Mouse (Mus musculus): ENCODE data around the gene Zfp212. TPM values are rescaled to one million over a fixed set of nuclear protein-coding genes. Genes with fewer than 3 reads are reported as not detected.

The Zfp212 gene
- polyA plus RNA-seq, 1 experiment from 2014 or later = 9.1 TPM

GRCm38 (mm10) chr6:47903587-47903986 lies 16.7 kb upstream of the Zfp212 start:
- H3K4me2 ChIP-seq = no peak overlapping the region
- H3K4me1 ChIP-seq (replicated peaks) = no peaks in the 10 kb centered on the region
- H3K4me3 ChIP-seq = no peak overlapping the region
- no peak overlapping the region for H3K27ac ChIP-seq (ENCODE audit: poor library complexity, severe bottlenecking)
- H3K9ac ChIP-seq = no peak overlapping the region
- 79% methylated on average over 4 of the region's 4 CpGs for WGBS
- H3K27me3 ChIP-seq (replicated peaks) = peaks cover 37% of the 10 kb centered on the region
- H3K9me3 ChIP-seq (replicated peaks) = peaks cover 19% of the 10 kb centered on the region
- H3K36me3 ChIP-seq = peaks cover 83% of the 10 kb centered on the region
- ATAC-seq (ENCODE audit: insufficient number of reproducible peaks, low FRiP score) = no peak

GRCm38 (mm10) chr6:47904361-47904760 lies 15.9 kb upstream of the Zfp212 start:
- peaks cover 19% of the 10 kb centered on the region for H3K9me3 ChIP-seq (replicated peaks)
- H3K36me3 ChIP-seq = peaks cover 77% of the 10 kb centered on the region
- WGBS = 35% methylated on average over 19 of the region's 19 CpGs
- no peak overlapping the region for H3K9ac ChIP-seq
- H3K4me1 ChIP-seq (replicated peaks) = no peaks in the 10 kb centered on the region
- ATAC-seq (ENCODE audit: insufficient number of reproducible peaks, low FRiP score) = no peak
- peak overlapping the region; percentile 26 for H3K4me3 ChIP-seq
- peak overlapping the region; percentile 44 for H3K4me2 ChIP-seq
- H3K27me3 ChIP-seq (replicated peaks) = peaks cover 37% of the 10 kb centered on the region
- no peak overlapping the region for H3K27ac ChIP-seq (ENCODE audit: poor library complexity, severe bottlenecking)

DNA sequence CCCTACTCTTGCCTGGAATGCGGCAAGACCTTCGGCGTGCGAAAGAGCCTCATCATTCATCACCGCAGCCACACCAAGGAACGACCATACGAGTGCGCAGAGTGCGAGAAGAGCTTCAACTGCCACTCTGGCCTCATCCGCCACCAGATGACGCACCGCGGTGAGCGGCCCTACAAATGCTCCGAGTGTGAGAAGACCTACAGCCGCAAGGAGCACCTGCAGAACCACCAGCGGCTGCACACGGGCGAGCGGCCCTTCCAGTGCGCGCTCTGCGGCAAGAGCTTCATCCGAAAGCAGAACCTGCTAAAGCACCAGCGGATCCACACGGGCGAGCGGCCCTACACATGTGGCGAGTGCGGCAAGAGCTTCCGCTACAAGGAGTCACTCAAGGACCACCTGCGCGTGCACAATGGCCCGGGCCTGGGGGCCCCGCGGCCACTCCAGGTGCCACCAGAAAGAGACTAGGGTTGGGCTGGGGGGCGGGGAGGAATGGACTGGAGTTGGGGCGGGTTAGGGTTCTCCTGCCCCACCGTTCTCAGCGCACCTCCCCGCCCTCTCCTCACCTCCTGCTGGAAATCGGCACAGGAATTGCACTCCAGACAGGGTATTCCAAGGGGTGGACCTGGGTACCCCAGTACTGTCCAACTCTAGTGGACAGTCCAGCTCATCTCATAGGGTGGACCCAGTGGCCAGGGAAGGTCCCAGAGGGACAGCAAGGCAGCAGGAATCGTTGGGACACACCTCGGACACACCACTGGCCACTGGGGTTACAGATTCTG lies 15.2 kb upstream of the Zfp212 start:
- H3K4me3 ChIP-seq = peak overlapping the region; percentile 26
- WGBS = 63% methylated on average over 44 of the region's 44 CpGs
- no peak for ATAC-seq (ENCODE audit: insufficient number of reproducible peaks, low FRiP score)

GRCm38 (mm10) chr6:47906326-47906725 lies 13.9 kb upstream of the Zfp212 start:
- Histone ChIP-seq H3K9ac (no peak overlapping the region), H3K9me3 (replicated peaks) (peaks cover 19% of the 10 kb centered on the region), H3K4me2 (no peak overlapping the region), H3K36me3 (peaks cover 59% of the 10 kb centered on the region), H3K4me3 (no peak overlapping the region), H3K27ac (ENCODE audit: poor library complexity, severe bottlenecking) (no peak overlapping the region), H3K27me3 (replicated peaks) (peaks cover 37% of the 10 kb centered on the region), H3K4me1 (replicated peaks) (no peaks in the 10 kb centered on the region)
- WGBS = 90% methylated on average over 5 of the region's 5 CpGs
- ATAC-seq (ENCODE audit: insufficient number of reproducible peaks, low FRiP score) = peak; percentile 36; the same call in 1 of the 2 replicates

More for the DNA sequence above, 15.2 kb upstream of the Zfp212 start:
- Histone ChIP-seq H3K27me3 (replicated peaks) (peaks cover 37% of the 10 kb centered on the region), H3K9me3 (replicated peaks) (peaks cover 19% of the 10 kb centered on the region), H3K4me2 (peak overlapping the region; percentile 44), H3K4me1 (replicated peaks) (no peaks in the 10 kb centered on the region), H3K27ac (ENCODE audit: poor library complexity, severe bottlenecking) (no peak overlapping the region), H3K9ac (no peak overlapping the region), H3K36me3 (peaks cover 70% of the 10 kb centered on the region)

- Histone ChIP-seq H3K27ac (ENCODE audit: poor library complexity, severe bottlenecking) (no peak overlapping the region), H3K27me3 (replicated peaks) (peaks cover 20% of the 10 kb centered on the region), H3K9ac (no peak overlapping the region), H3K4me3 (no peak overlapping the region), H3K36me3 (peaks cover 36% of the 10 kb centered on the region), H3K9me3 (replicated peaks) (peaks cover 16% of the 10 kb centered on the region), H3K4me2 (no peak overlapping the region), H3K4me1 (replicated peaks) (no peaks in the 10 kb centered on the region)
- 87% methylated on average over 1 of the region's 1 CpGs for WGBS
- no peak for ATAC-seq (ENCODE audit: insufficient number of reproducible peaks, low FRiP score)
Observed at GRCm38 (mm10) chr6:47909007-47909406, 11.3 kb upstream of the Zfp212 start.

- H3K9me3 ChIP-seq (replicated peaks) = no peaks in the 10 kb centered on the region
- no peak overlapping the region for H3K4me2 ChIP-seq
- no peak overlapping the region for H3K27ac ChIP-seq (ENCODE audit: poor library complexity, severe bottlenecking)
- peaks cover 9% of the 10 kb centered on the region for H3K36me3 ChIP-seq
- no peak overlapping the region for H3K4me3 ChIP-seq
- WGBS = 43% methylated on average over 1 of the region's 1 CpGs
- H3K9ac ChIP-seq = no peak overlapping the region
- H3K4me1 ChIP-seq (replicated peaks) = no peaks in the 10 kb centered on the region
- H3K27me3 ChIP-seq (replicated peaks) = no peaks in the 10 kb centered on the region; the same call in 1 of the 2 replicates
- no peak for ATAC-seq (ENCODE audit: insufficient number of reproducible peaks, low FRiP score)
Observed at GRCm38 (mm10) chr6:47911650-47912049, 8.6 kb upstream of the Zfp212 start.

DNA sequence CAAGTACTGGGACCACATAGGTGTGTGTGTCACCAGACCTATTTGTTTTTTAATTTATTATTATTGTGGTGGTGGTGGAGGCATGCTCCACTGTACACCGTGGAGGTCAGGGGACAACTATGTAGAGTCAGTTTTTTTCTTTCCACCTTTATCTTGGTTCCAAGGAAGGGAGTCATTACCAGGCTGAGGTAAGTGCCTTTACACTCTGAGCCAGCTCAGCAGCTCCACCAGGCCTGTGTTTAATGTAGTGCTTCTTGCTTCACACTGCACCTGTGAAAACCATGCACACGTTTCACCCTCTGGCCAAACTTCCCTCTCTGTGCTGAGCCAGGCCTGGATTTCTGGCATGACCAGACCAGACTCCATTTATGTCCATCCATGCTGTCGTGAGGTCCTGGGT lies 7.3 kb upstream of the Zfp212 start:
- Histone ChIP-seq H3K9me3 (replicated peaks) (no peaks in the 10 kb centered on the region), H3K4me3 (no peak overlapping the region), H3K4me2 (no peak overlapping the region), H3K27me3 (replicated peaks) (no peaks in the 10 kb centered on the region), H3K9ac (no peak overlapping the region), H3K4me1 (replicated peaks) (no peaks in the 10 kb centered on the region), H3K36me3 (0 out of 2 replicates have a peak, but pooled peaks cover under 1% of the 10 kb centered on the region), H3K27ac (ENCODE audit: poor library complexity, severe bottlenecking) (no peak overlapping the region)
- ATAC-seq (ENCODE audit: insufficient number of reproducible peaks, low FRiP score) = no peak
- WGBS = 54% methylated on average over 3 of the region's 3 CpGs

DNA sequence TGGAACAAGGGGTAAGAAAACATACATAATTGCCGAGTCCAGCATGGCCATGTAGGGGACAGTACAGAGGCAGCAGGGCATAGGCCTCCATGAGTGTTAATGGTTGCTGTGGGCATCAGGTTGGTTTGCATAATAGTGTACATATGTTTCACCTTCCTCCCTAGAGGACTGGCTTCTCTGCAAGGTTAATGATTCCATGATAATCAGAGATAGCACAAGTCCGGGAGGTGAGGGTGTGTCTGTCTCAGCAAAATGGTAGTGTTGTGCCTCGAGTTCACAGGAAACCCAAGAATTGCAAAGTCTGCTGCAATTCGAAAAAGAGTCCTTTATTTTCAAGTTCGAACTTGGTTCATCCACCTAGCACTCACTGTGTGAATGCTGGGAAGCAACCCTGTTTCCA lies 3.2 kb upstream of the Zfp212 start:
- H3K36me3 ChIP-seq = no peaks in the 10 kb centered on the region
- ATAC-seq (ENCODE audit: insufficient number of reproducible peaks, low FRiP score) = no peak
- no peaks in the 10 kb centered on the region for H3K9me3 ChIP-seq (replicated peaks)
- H3K9ac ChIP-seq = no peak overlapping the region
- no peak overlapping the region for H3K4me2 ChIP-seq
- WGBS = 64% methylated on average over 5 of the region's 5 CpGs
- H3K27ac ChIP-seq (ENCODE audit: poor library complexity, severe bottlenecking) = no peak overlapping the region
- H3K4me3 ChIP-seq = no peak overlapping the region
- H3K4me1 ChIP-seq (replicated peaks) = peaks cover 9% of the 10 kb centered on the region
- no peaks in the 10 kb centered on the region for H3K27me3 ChIP-seq (replicated peaks)

- H3K9ac ChIP-seq = no peak overlapping the region
- ATAC-seq (ENCODE audit: insufficient number of reproducible peaks, low FRiP score) = no peak
- no peaks in the 10 kb centered on the region for H3K27me3 ChIP-seq (replicated peaks)
- peaks cover 10% of the 10 kb centered on the region for H3K4me1 ChIP-seq (replicated peaks)
- 74% methylated on average over 3 of the region's 3 CpGs for WGBS
- no peaks in the 10 kb centered on the region for H3K36me3 ChIP-seq
- no peaks in the 10 kb centered on the region for H3K9me3 ChIP-seq (replicated peaks)
- no peak overlapping the region for H3K4me3 ChIP-seq
- no peak overlapping the region for H3K4me2 ChIP-seq
- no peak overlapping the region for H3K27ac ChIP-seq (ENCODE audit: poor library complexity, severe bottlenecking)
Observed at GRCm38 (mm10) chr6:47918768-47919274, 1.5 kb upstream of the Zfp212 start.

DNA sequence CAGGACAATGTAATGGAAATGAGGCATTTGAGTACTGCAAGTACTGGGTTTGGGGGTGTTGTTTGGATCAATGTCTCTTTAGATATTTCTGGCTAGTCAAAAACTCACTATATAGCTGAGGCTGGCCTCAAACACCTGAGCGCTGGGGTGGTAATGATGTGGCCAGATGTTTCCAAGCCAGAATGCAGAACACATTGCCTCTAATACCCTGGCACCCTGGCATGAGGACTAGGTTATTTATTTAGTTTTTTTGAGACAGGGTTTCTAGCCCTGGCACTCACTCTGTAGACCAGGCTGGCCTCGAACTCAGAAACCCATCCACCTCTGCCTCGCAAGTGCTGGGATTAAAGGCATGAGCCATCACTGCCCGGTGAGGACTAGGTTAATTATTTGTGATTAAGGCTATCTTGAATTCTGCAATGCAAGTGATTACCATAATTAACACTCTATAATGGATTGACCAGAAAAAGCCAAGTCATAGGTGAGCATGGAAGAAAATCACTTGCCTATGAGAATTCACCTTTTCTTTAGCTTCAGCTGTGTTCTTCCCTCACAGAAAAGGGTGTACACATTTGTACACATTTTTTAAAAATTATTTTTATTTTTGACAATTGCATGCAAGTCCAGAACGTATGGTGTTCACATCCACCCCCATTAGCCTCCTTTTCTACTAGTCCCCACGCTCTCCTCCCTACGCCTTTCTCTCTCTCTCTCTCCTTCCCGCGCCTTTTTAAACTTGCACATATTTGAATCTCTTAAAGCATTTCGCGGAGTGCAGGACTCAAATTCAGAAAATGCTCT lies 430 bp upstream of the Zfp212 start:
- Histone ChIP-seq H3K27ac (ENCODE audit: poor library complexity, severe bottlenecking) (peak overlapping the region; percentile 97; the same call in 1 of the 2 replicates), H3K4me3 (peak overlapping the region; percentile 92), H3K9ac (peak overlapping the region; percentile 89), H3K4me1 (replicated peaks) (peaks cover 10% of the 10 kb centered on the region), H3K27me3 (replicated peaks) (no peaks in the 10 kb centered on the region), H3K4me2 (peak overlapping the region; percentile 90), H3K9me3 (replicated peaks) (no peaks in the 10 kb centered on the region), H3K36me3 (no peaks in the 10 kb centered on the region)
- peak; percentile 3; the same call in 1 of the 2 replicates for ATAC-seq (ENCODE audit: insufficient number of reproducible peaks, low FRiP score)
- WGBS = 27% methylated on average over 11 of the region's 11 CpGs

- Histone ChIP-seq H3K4me1 (replicated peaks) (peaks cover 11% of the 10 kb centered on the region), H3K4me3 (peak overlapping the region; percentile 54), H3K9ac (no peak overlapping the region), H3K27me3 (replicated peaks) (peaks cover 12% of the 10 kb centered on the region), H3K9me3 (replicated peaks) (no peaks in the 10 kb centered on the region; the same call in 1 of the 2 replicates), H3K36me3 (peaks cover 14% of the 10 kb centered on the region; the same call in 1 of the 2 replicates), H3K4me2 (peak overlapping the region; percentile 90), H3K27ac (ENCODE audit: poor library complexity, severe bottlenecking) (no peak overlapping the region)
- no peak for ATAC-seq (ENCODE audit: insufficient number of reproducible peaks, low FRiP score)
- 48% methylated on average over 12 of the region's 12 CpGs for WGBS
Observed at GRCm38 (mm10) chr6:47942461-47942860, 22.2 kb downstream of the Zfp212 start.
